Comparison of ENCODE assay signal across 20 mouse cellular contexts in genomic region chr1:47448070-47448469, GRCm38 (mm10).
DNase-seq lines count a peak whose midpoint lies in the region; ATAC-seq and TF ChIP-seq lines count a peak whose summit lies in the region.
"Had no signal": no experiment of that assay in that cellular context is flagged by ENCODE, and none has a peak within 500 bp of the region (broad histone marks: within the 10 kb centered on the region; RNA-seq: fewer than 3 reads in every experiment).

No protein-coding gene starts in this region.

- no peaks in the 10 kb centered on the region for H3K9me3 ChIP-seq in hindbrain, embryonic 12.5 days (replicated peaks)
- H3K9me3 ChIP-seq in hindbrain, embryonic 10.5 days: no peaks in the 10 kb centered on the region
- no peaks in the 10 kb centered on the region for H3K9me3 ChIP-seq in neural tube, embryonic 12.5 days
- no peaks in the 10 kb centered on the region for H3K9me3 ChIP-seq in neural tube, embryonic 15.5 days (replicated peaks)
- H3K9me3 ChIP-seq in forebrain, postnatal 0 days (ENCODE audit: low read length): no peaks in the 10 kb centered on the region
- H3K9me3 ChIP-seq: embryonic facial prominence, embryonic 12.5 days; G1E; heart, embryonic 10.5 days; hindbrain, embryonic 15.5 days had no signal

- ATAC-seq in hindbrain, embryonic 12.5 days (ENCODE audit: low FRiP score): peak; percentile 41; the same call in 1 of the 2 replicates
- ATAC-seq in neural tube, embryonic 12.5 days (ENCODE audit: low FRiP score, low read depth): peak; percentile 35; the same call in 1 of the 2 replicates
- ATAC-seq in neural tube, embryonic 15.5 days (ENCODE audit: low FRiP score): no peak
- peak; percentile 73; the same call in 1 of the 2 replicates for ATAC-seq in forebrain, postnatal 0 days
- no peak for ATAC-seq in CD4-positive, CD25-positive, alpha-beta regulatory T cell, adult 4 months
- ATAC-seq: intestine, embryonic 16.5 days had no signal

- TF ChIP-seq CTCF in forebrain, postnatal 0 days (IDR thresholded peaks at IDR 0.05; ENCODE audit: low read depth): no peak

- no peak overlapping the region for H3K9ac ChIP-seq in hindbrain, embryonic 12.5 days
- no peak overlapping the region for H3K9ac ChIP-seq in neural tube, embryonic 12.5 days
- no peak overlapping the region for H3K9ac ChIP-seq in neural tube, embryonic 15.5 days (replicated peaks)
- no peak overlapping the region for H3K9ac ChIP-seq in forebrain, postnatal 0 days
- H3K9ac ChIP-seq: embryonic facial prominence, embryonic 12.5 days; hindbrain, embryonic 15.5 days had no signal

- no peaks in the 10 kb centered on the region for H3K36me3 ChIP-seq in hindbrain, embryonic 12.5 days
- no peaks in the 10 kb centered on the region for H3K36me3 ChIP-seq in hindbrain, embryonic 10.5 days
- no peaks in the 10 kb centered on the region for H3K36me3 ChIP-seq in neural tube, embryonic 12.5 days
- H3K36me3 ChIP-seq in neural tube, embryonic 15.5 days: no peaks in the 10 kb centered on the region
- no peaks in the 10 kb centered on the region for H3K36me3 ChIP-seq in forebrain, postnatal 0 days (ENCODE audit: insufficient read depth)
- H3K36me3 ChIP-seq: embryonic facial prominence, embryonic 12.5 days; G1E; heart, embryonic 10.5 days; hindbrain, embryonic 15.5 days had no signal

- H3K27me3 ChIP-seq in hindbrain, embryonic 12.5 days: no peaks in the 10 kb centered on the region
- H3K27me3 ChIP-seq in hindbrain, embryonic 10.5 days (ENCODE audit: insufficient read depth, poor library complexity, severe bottlenecking): no peaks in the 10 kb centered on the region
- H3K27me3 ChIP-seq in neural tube, embryonic 12.5 days (replicated peaks): no peaks in the 10 kb centered on the region
- no peaks in the 10 kb centered on the region for H3K27me3 ChIP-seq in neural tube, embryonic 15.5 days (replicated peaks)
- H3K27me3 ChIP-seq in forebrain, postnatal 0 days (ENCODE audit: insufficient read depth, low read length): no peaks in the 10 kb centered on the region
- H3K27me3 ChIP-seq: embryonic facial prominence, embryonic 12.5 days; hindbrain, embryonic 15.5 days had no signal

- H3K4me3 ChIP-seq in hindbrain, embryonic 12.5 days: no peak overlapping the region
- H3K4me3 ChIP-seq in hindbrain, embryonic 10.5 days: no peak overlapping the region
- no peak overlapping the region for H3K4me3 ChIP-seq in neural tube, embryonic 12.5 days
- no peak overlapping the region for H3K4me3 ChIP-seq in neural tube, embryonic 15.5 days (replicated peaks)
- H3K4me3 ChIP-seq in forebrain, postnatal 0 days (ENCODE audit: low read depth, low read length): no peak overlapping the region
- H3K4me3 ChIP-seq: embryonic facial prominence, embryonic 12.5 days; heart, embryonic 10.5 days; hindbrain, embryonic 15.5 days had no signal

- DNase-seq in hindbrain, embryonic 10.5 days (ENCODE audit: low spot score): no peak
- peak; percentile 5 for DNase-seq in forebrain, postnatal 0 days
- no peak for DNase-seq in heart, postnatal 25 days (ENCODE audit: low spot score)
- DNase-seq: adrenal gland, adult 8-10 months; adrenal gland, postnatal 36 days; cerebellum, adult 11 months; cerebellum, adult 8-10 months; cerebellum, postnatal 14 days; gastrocnemius, postnatal 10 days; heart, adult 18-20 months; heart, postnatal 10 days had no signal

- no peak overlapping the region for H3K4me2 ChIP-seq in hindbrain, embryonic 12.5 days (replicated peaks)
- no peak overlapping the region for H3K4me2 ChIP-seq in neural tube, embryonic 12.5 days (replicated peaks)
- no peak overlapping the region for H3K4me2 ChIP-seq in neural tube, embryonic 15.5 days
- H3K4me2 ChIP-seq in forebrain, postnatal 0 days (ENCODE audit: low read depth): no peak overlapping the region
- H3K4me2 ChIP-seq: embryonic facial prominence, embryonic 12.5 days; hindbrain, embryonic 15.5 days had no signal

- no peak overlapping the region for H3K27ac ChIP-seq in hindbrain, embryonic 12.5 days
- no peak overlapping the region for H3K27ac ChIP-seq in hindbrain, embryonic 10.5 days
- no peak overlapping the region for H3K27ac ChIP-seq in neural tube, embryonic 12.5 days
- no peak overlapping the region for H3K27ac ChIP-seq in neural tube, embryonic 15.5 days (replicated peaks)
- H3K27ac ChIP-seq in forebrain, postnatal 0 days (ENCODE audit: low read depth, low read length): no peak overlapping the region
- H3K27ac ChIP-seq: embryonic facial prominence, embryonic 12.5 days; heart, embryonic 10.5 days; hindbrain, embryonic 15.5 days had no signal

- intact Hi-C loops in heart, postnatal 25 days (cut with DNase I): no loop called here

- 49% methylated on average over 3 of the region's 3 CpGs for WGBS in hindbrain, embryonic 12.5 days
- WGBS in hindbrain, embryonic 10.5 days: 78% methylated on average over 3 of the region's 3 CpGs
- WGBS in neural tube, embryonic 12.5 days: 51% methylated on average over 3 of the region's 3 CpGs
- 36% methylated on average over 3 of the region's 3 CpGs for WGBS in neural tube, embryonic 15.5 days
- 46% methylated on average over 3 of the region's 3 CpGs for WGBS in forebrain, postnatal 0 days

- H3K4me1 ChIP-seq in hindbrain, embryonic 12.5 days: peaks cover 4% of the 10 kb centered on the region; the same call in 1 of the 2 replicates
- no peaks in the 10 kb centered on the region for H3K4me1 ChIP-seq in hindbrain, embryonic 10.5 days (replicated peaks)
- H3K4me1 ChIP-seq in neural tube, embryonic 12.5 days: no peaks in the 10 kb centered on the region
- peaks cover 3% of the 10 kb centered on the region; the same call in 1 of the 2 replicates for H3K4me1 ChIP-seq in neural tube, embryonic 15.5 days
- no peaks in the 10 kb centered on the region for H3K4me1 ChIP-seq in forebrain, postnatal 0 days (ENCODE audit: insufficient read depth)
- H3K4me1 ChIP-seq: embryonic facial prominence, embryonic 12.5 days; heart, embryonic 10.5 days; hindbrain, embryonic 15.5 days had no signal

Comparison
In these comparisons a context has a peak if more than half of its experiments do, and no peak if none do; other contexts are left out.
1. ATAC-seq: peak in hindbrain, embryonic 12.5 days (single experiment), neural tube, embryonic 12.5 days (single experiment) and forebrain, postnatal 0 days (single experiment); none in neural tube, embryonic 15.5 days (single experiment) and CD4-positive, CD25-positive, alpha-beta regulatory T cell, adult 4 months (single experiment).